Mouse (Mus musculus) intestine, postnatal 0 days (tissue): ENCODE data around the gene Gm6096. TPM values are rescaled to one million over a fixed set of nuclear protein-coding genes. Genes with fewer than 3 reads are reported as not detected.

Experiments used
- ATAC-seq: fragments of 200-750 bp; cut with Nextera tagmentation; 2 replicates; pipeline ENCODE4 v1.8.0; 2017; ENCODE audit warnings: mild to moderate bottlenecking, moderate TSS enrichment, moderate library complexity
- H3K27ac ChIP-seq: fragments of 300-500 bp; sonication (generic); 2 replicates; pipeline ENCODE4 v1.5.1; 2014; ENCODE audit warnings: mild to moderate bottlenecking, low read depth, low read length, moderate library complexity
- H3K27me3 ChIP-seq: fragments of 300-500 bp; sonication (generic); replicated peaks from 2 replicates; pipeline ENCODE4 v1.6.1; 2014; ENCODE audit warnings: low read length, mixed read lengths; ENCODE audit not compliant: control insufficient read depth, insufficient read depth
- H3K36me3 ChIP-seq: fragments of 300-500 bp; sonication (generic); 2 replicates; pipeline ENCODE4 v1.6.1; 2014; ENCODE audit warnings: mild to moderate bottlenecking, moderate library complexity; ENCODE audit not compliant: control insufficient read depth, insufficient read depth
- H3K4me1 ChIP-seq: fragments of 300-500 bp; sonication (generic); replicated peaks from 2 replicates; pipeline ENCODE4 v1.6.1; 2014; ENCODE audit warnings: antibody characterized with exemption, low read length, mixed read lengths; ENCODE audit not compliant: control insufficient read depth, insufficient read depth
- H3K4me2 ChIP-seq: fragments of 300-500 bp; sonication (generic); replicated peaks from 2 replicates; pipeline ENCODE4 v1.6.1; 2014; ENCODE audit warnings: low read depth, mild to moderate bottlenecking, moderate library complexity
- H3K4me3 ChIP-seq: fragments of 300-500 bp; sonication (generic); 2 replicates; pipeline ENCODE4 v1.5.1; 2014; ENCODE audit warnings: low read depth, low read length
- H3K9ac ChIP-seq: fragments of 300-500 bp; sonication (generic); 2 replicates; pipeline ENCODE4 v1.6.1; 2014; ENCODE audit warnings: mild to moderate bottlenecking, low read depth, low read length
- H3K9me3 ChIP-seq: fragments of 300-500 bp; sonication (generic); 2 replicates; pipeline ENCODE4 v1.6.1; 2016; ENCODE audit warnings: mixed run types; ENCODE audit not compliant: control insufficient read depth
- CTCF ChIP-seq: sonication (generic); IDR thresholded peaks from 2 replicates; pipeline ENCODE4 v1.5.1; 2016; ENCODE audit warnings: low read depth, mild to moderate bottlenecking, control low read depth, antibody characterized with exemption, moderate library complexity
- WGBS: fragments of 180-500 bp; shearing (Covaris S2); extraction: QIAGEN DNeasy Blood & Tissue Kit; methylation state at CpG from one replicate; pipeline ENCODE4 v1.1.7; 2014; 5-methylcytosine and 5-hydroxymethylcytosine counted together
- polyA plus RNA-seq: library from polyadenylated mRNA; unstranded; fragments of >200 nt; fragmentation: Nextera tagmentation; extraction: Ambion mirVana; gene quantifications from 2 replicates; pipeline ENCODE4 v1.2.1, GENCODE M21; 2015

Gm6096 gene
- polyA plus RNA-seq, 1 experiment from 2014 or later = not detected

DNA sequence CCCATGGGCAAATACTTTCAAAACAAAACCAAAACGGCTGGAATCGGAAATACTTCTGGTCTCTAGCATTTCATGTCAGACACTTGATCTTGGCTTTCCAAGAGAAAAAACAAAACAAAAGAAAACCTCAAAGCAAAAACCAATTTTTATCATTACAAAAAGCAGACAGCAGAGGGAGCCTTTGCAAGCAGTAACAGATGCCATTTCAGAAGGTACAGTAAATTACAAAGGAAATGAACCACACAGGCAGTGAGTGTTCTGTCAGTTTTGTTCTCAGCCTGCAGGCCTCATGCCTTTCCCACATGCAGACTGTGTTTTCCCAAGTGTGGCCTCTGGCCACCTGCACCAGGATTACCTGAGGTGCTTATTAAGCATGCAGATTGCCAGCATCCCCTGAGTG, 1.2 kb downstream of the Gm6096 start:
- H3K4me2 ChIP-seq = no peak overlapping the region
- H3K36me3 ChIP-seq = peaks cover 70% of the 10 kb centered on the region
- no peak overlapping the region for H3K9ac ChIP-seq
- no peak overlapping the region for H3K27ac ChIP-seq
- TF ChIP-seq CTCF = peak; percentile 73
- WGBS = 78% methylated on average over 2 of the region's 2 CpGs
- H3K4me1 ChIP-seq = no peaks in the 10 kb centered on the region
- H3K27me3 ChIP-seq = no peaks in the 10 kb centered on the region
- ATAC-seq = no peak
- H3K9me3 ChIP-seq = no peaks in the 10 kb centered on the region
- H3K4me3 ChIP-seq = no peak overlapping the region

- WGBS = 70% methylated on average over 3 of the region's 3 CpGs
- peaks cover 75% of the 10 kb centered on the region for H3K36me3 ChIP-seq
- H3K4me3 ChIP-seq = no peak overlapping the region
- no peaks in the 10 kb centered on the region for H3K27me3 ChIP-seq
- H3K4me2 ChIP-seq = no peak overlapping the region
- H3K9me3 ChIP-seq = no peaks in the 10 kb centered on the region
- TF ChIP-seq CTCF = no peak
- no peaks in the 10 kb centered on the region for H3K4me1 ChIP-seq
- ATAC-seq = no peak
- H3K27ac ChIP-seq = 0 out of 2 replicates have a peak overlapping the region, but pooled peaks have one; percentile 11
- no peak overlapping the region for H3K9ac ChIP-seq
Measured at GRCm38 (mm10) chr7:34255137-34255536, 4.3 kb downstream of the Gm6096 start.

GRCm38 (mm10) chr7:34255916-34256315, 5.1 kb downstream of the Gm6096 start:
- no peaks in the 10 kb centered on the region for H3K9me3 ChIP-seq
- no peak for ATAC-seq
- H3K27ac ChIP-seq = peak overlapping the region; percentile 5; the same call in 1 of the 2 replicates
- no peak overlapping the region for H3K9ac ChIP-seq
- TF ChIP-seq CTCF = no peak
- peaks cover 72% of the 10 kb centered on the region for H3K36me3 ChIP-seq
- no peaks in the 10 kb centered on the region for H3K4me1 ChIP-seq
- no peaks in the 10 kb centered on the region for H3K27me3 ChIP-seq
- WGBS = 88% methylated on average over 1 of the region's 1 CpGs
- no peak overlapping the region for H3K4me2 ChIP-seq
- H3K4me3 ChIP-seq = no peak overlapping the region

GRCm38 (mm10) chr7:34257279-34257678, 6.4 kb downstream of the Gm6096 start:
- Histone ChIP-seq H3K4me3 (no peak overlapping the region), H3K9me3 (no peaks in the 10 kb centered on the region), H3K27me3 (no peaks in the 10 kb centered on the region), H3K9ac (no peak overlapping the region), H3K4me1 (no peaks in the 10 kb centered on the region), H3K27ac (no peak overlapping the region), H3K4me2 (no peak overlapping the region), H3K36me3 (peaks cover 73% of the 10 kb centered on the region)
- WGBS = 80% methylated on average over 9 of the region's 9 CpGs
- no peak for TF ChIP-seq CTCF
- no peak for ATAC-seq

DNA sequence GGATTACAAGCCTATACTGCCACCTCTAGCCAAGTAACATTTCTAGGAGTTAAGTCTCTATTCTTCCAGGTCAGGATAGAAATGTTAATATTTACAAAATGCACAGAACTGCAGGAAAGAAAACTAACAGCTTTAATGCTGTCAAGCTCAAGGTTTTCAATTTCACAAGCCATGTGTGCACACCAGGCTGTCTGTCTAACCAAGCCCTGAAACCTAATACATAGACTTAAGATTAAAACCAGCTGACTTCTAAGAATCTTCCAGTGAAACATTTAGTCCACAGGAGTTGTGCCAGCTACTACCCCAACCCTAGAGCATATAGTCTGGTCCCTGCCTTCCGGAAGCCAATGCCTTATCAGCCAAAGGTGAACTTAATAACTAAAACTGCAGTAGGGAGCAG, 7.6 kb downstream of the Gm6096 start:
- Histone ChIP-seq H3K9ac (no peak overlapping the region), H3K4me1 (no peaks in the 10 kb centered on the region), H3K4me2 (no peak overlapping the region), H3K36me3 (peaks cover 74% of the 10 kb centered on the region), H3K27ac (no peak overlapping the region), H3K27me3 (no peaks in the 10 kb centered on the region), H3K4me3 (no peak overlapping the region), H3K9me3 (no peaks in the 10 kb centered on the region)
- WGBS = 91% methylated on average over 1 of the region's 1 CpGs
- no peak for ATAC-seq
- no peak for TF ChIP-seq CTCF

DNA sequence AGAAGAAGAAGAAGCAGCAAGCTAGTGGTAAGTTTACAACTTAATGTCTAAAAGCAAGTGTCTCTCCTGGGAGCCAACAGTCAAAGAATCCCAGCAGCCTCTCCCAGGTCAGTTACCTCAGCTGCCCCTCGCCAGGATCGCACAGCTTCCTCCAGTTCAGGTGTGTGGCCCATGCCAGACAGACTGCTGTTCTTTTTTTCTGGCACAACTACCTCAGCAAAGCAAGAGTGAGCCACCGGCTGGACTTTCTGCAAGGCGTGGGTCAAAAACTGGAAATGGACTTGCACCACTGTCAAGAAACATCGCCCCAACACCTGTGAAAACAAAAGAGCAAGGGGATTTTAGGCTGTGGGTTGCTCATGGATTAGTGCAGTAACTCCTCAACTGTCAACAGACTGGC, 12.6 kb downstream of the Gm6096 start:
- H3K4me3 ChIP-seq = no peak overlapping the region
- H3K9me3 ChIP-seq = no peaks in the 10 kb centered on the region
- no peak for TF ChIP-seq CTCF
- H3K36me3 ChIP-seq = peaks cover 32% of the 10 kb centered on the region; the same call in 1 of the 2 replicates
- no peaks in the 10 kb centered on the region for H3K4me1 ChIP-seq
- no peak overlapping the region for H3K27ac ChIP-seq
- H3K4me2 ChIP-seq = no peak overlapping the region
- no peak for ATAC-seq
- H3K27me3 ChIP-seq = no peaks in the 10 kb centered on the region
- no peak overlapping the region for H3K9ac ChIP-seq
- 89% methylated on average over 5 of the region's 5 CpGs for WGBS

DNA sequence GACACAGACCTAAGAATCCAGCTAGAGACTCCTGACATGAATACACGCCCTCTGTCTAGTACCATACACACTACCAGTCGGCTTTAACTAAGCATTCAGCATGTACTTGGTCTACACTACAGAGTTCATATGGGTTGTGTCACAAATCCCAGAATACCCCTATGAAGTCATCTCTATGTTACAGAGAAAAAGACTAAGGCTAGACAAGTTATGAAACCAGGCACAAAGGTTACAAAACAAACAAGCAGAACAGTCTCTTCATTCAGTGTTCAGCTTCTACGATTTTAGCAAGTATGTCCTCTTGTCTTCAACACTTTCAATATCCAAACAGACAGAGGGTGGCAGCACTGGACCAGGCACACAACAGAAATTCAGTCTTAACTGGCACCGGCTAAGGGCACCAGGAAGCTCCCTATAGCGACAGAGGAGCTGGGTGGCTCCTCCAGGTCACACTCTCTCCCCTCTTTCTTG, 15.1 kb downstream of the Gm6096 start:
- peak; percentile 65 for ATAC-seq
- Histone ChIP-seq H3K9me3 (no peaks in the 10 kb centered on the region), H3K36me3 (peaks cover 17% of the 10 kb centered on the region; the same call in 1 of the 2 replicates), H3K27ac (no peak overlapping the region), H3K4me2 (no peak overlapping the region), H3K27me3 (no peaks in the 10 kb centered on the region), H3K4me3 (no peak overlapping the region), H3K9ac (no peak overlapping the region), H3K4me1 (no peaks in the 10 kb centered on the region)
- peak; percentile 88 for TF ChIP-seq CTCF
- WGBS = 38% methylated on average over 5 of the region's 5 CpGs
